Mouse (Mus musculus) embryonic facial prominence, embryonic 15.5 days (tissue): ENCODE data around the gene Spon2. TPM values are rescaled to one million over a fixed set of nuclear protein-coding genes. Genes with fewer than 3 reads are reported as not detected.

ENCODE experiments used
- ATAC-seq: fragments of 200-750 bp; cut with Nextera tagmentation; 2 replicates; pipeline ENCODE4 v1.8.0; 2017; ENCODE audit warnings: low read depth, moderate TSS enrichment; ENCODE audit not compliant: insufficient number of reproducible peaks, low FRiP score, low TSS enrichment
- H3K27ac ChIP-seq: fragments of 300-500 bp; sonication (generic); replicated peaks from 2 replicates; pipeline ENCODE4 v1.5.1; 2015; ENCODE audit warnings: mild to moderate bottlenecking, inconsistent platforms
- H3K27me3 ChIP-seq: fragments of 300-500 bp; sonication (generic); 2 replicates; pipeline ENCODE4 v1.6.1; 2015; ENCODE audit warnings: inconsistent platforms
- H3K36me3 ChIP-seq: fragments of 300-500 bp; sonication (generic); 2 replicates; pipeline ENCODE4 v1.6.1; 2015; ENCODE audit warnings: mild to moderate bottlenecking, inconsistent platforms
- H3K4me1 ChIP-seq: fragments of 300-500 bp; sonication (generic); 2 replicates; pipeline ENCODE4 v1.6.1; 2015; ENCODE audit warnings: inconsistent platforms
- H3K4me2 ChIP-seq: fragments of 300-500 bp; sonication (generic); replicated peaks from 2 replicates; pipeline ENCODE4 v1.6.1; 2015; ENCODE audit warnings: mild to moderate bottlenecking, inconsistent platforms
- H3K4me3 ChIP-seq: fragments of 300-500 bp; sonication (generic); replicated peaks from 2 replicates; pipeline ENCODE4 v1.5.1; 2015; ENCODE audit warnings: mild to moderate bottlenecking, inconsistent platforms
- H3K9ac ChIP-seq: fragments of 300-500 bp; sonication (generic); 2 replicates; pipeline ENCODE4 v1.6.1; 2015; ENCODE audit warnings: inconsistent platforms
- H3K9me3 ChIP-seq: fragments of 300-500 bp; sonication (generic); replicated peaks from 2 replicates; pipeline ENCODE4 v1.6.1; 2016; ENCODE audit warnings: inconsistent platforms
- WGBS: fragments of 180-500 bp; shearing (Covaris S2); methylation state at CpG from one replicate; pipeline ENCODE4 v1.1.7; 2015; 5-methylcytosine and 5-hydroxymethylcytosine counted together
- polyA plus RNA-seq: library from polyadenylated mRNA; unstranded; fragments of >200 nt; fragmentation: Nextera tagmentation; extraction: Ambion mirVana; gene quantifications from 2 replicates; pipeline ENCODE4 v1.2.1, GENCODE M21; 2015

Spon2 gene
- polyA plus RNA-seq, 1 experiment from 2014 or later, result 13.7 TPM

DNA sequence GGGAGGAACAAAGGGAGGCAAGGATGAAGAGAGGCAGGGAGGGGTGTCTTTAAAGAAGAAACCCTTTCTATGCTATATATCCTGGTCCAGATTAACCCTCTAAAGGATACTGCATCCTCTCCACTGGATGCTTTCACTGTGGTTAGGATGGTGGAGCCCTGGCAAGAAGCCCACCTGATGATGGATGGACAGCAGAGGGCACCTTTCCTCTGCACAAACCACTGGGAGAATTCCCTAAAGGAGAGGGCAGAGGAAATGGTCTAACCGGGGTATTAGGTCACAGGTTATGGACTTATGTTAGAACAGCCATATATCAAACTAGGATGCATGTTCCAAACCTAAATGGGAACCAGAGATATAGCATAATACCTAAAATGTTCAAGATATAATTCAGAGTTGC is 18.2 kb downstream of the Spon2 start:
- no peak for ATAC-seq
- Histone ChIP-seq H3K9me3 (no peaks in the 10 kb centered on the region), H3K27me3 (peaks cover 3% of the 10 kb centered on the region; the same call in 1 of the 2 replicates), H3K4me2 (no peak overlapping the region), H3K36me3 (no peaks in the 10 kb centered on the region), H3K27ac (no peak overlapping the region), H3K9ac (no peak overlapping the region), H3K4me3 (no peak overlapping the region), H3K4me1 (0 out of 2 replicates have a peak, but pooled peaks cover 4% of the 10 kb centered on the region)
- WGBS, result 44% methylated on average over 1 of the region's 1 CpGs

DNA sequence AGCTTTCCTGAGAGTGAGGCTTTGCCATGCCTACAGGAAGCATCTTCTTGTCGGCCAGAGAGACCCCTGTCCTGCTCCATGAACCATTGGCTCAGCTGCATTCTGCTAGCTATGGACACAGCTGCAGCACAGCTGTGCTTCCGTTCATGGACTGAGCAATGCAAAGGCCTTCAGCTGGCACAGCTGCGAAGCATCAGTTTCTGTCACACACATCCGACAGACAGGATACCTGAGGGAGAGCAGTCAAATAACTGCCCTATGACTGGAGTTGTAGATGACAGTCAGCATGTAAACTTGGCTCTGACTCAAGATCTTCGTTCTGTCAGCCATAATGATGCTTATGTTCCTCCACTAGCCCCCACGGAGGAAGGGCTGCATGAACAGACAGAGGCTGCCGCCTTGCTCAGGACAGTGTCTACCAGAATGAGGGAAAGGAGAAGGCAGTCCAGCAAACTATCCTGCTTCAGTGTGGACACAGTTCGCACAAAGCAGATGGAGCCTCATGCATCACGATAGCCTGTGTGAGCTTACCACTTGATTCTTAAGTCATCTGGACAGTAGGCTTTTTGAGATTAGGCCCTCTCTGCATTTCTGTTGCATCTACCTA is 22.9 kb downstream of the Spon2 start:
- Histone ChIP-seq H3K4me2 (no peak overlapping the region), H3K9ac (no peak overlapping the region), H3K9me3 (no peaks in the 10 kb centered on the region), H3K4me1 (no peaks in the 10 kb centered on the region), H3K36me3 (no peaks in the 10 kb centered on the region), H3K27ac (no peak overlapping the region), H3K4me3 (no peak overlapping the region), H3K27me3 (no peaks in the 10 kb centered on the region)
- WGBS, result 52% methylated on average over 9 of the region's 9 CpGs
- ATAC-seq, result no peak

DNA sequence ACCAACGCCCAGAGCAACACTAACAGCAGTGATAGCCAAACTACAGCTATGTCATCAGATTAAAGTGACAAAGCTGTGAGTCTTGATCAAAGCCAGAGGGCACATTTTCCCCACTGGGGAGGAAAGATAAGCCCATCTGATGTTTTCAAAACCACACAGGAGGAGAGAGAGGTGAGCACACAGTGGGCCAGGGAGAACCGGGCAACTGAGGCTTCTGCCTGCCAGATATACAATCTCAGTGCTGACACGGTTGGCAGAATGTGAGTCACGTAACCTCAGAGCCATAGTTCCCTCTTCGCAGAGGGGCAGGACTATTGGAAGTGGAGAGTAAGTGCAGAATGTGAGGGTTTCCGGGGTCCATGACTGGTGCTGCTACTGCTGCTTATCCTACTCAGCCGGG is 24.7 kb downstream of the Spon2 start:
- Histone ChIP-seq H3K27me3 (no peaks in the 10 kb centered on the region), H3K36me3 (no peaks in the 10 kb centered on the region), H3K27ac (no peak overlapping the region), H3K4me3 (no peak overlapping the region), H3K4me2 (no peak overlapping the region), H3K9me3 (no peaks in the 10 kb centered on the region), H3K4me1 (no peaks in the 10 kb centered on the region), H3K9ac (no peak overlapping the region)
- 34% methylated on average over 7 of the region's 7 CpGs for WGBS
- ATAC-seq, result no peak

Other genes starting within 250 kb of the Spon2 start
- 362 and 371 TPM in 2 replicates for gene Ywhah, start 199.6 kb downstream of the Spon2 start, polyA plus RNA-seq
- gene Slc5a1, start 114.2 kb downstream of the Spon2 start, polyA plus RNA-seq, result 2.0 and 2.2 TPM in 2 replicates
- 312 and 319 TPM in 2 replicates for gene Ctbp1, start 56.5 kb upstream of the Spon2 start, polyA plus RNA-seq
- 116 and 118 TPM in 2 replicates for gene Maea, start 117.1 kb upstream of the Spon2 start, polyA plus RNA-seq
- gene Uvssa, start 160.1 kb upstream of the Spon2 start, polyA plus RNA-seq, result 10.4 and 11.3 TPM in 2 replicates
- not detected in 2 replicates for gene Nkx1-1, start 215.5 kb upstream of the Spon2 start, polyA plus RNA-seq